8 mouse cellular contexts compared by ENCODE assay signal in the genomic region with DNA sequence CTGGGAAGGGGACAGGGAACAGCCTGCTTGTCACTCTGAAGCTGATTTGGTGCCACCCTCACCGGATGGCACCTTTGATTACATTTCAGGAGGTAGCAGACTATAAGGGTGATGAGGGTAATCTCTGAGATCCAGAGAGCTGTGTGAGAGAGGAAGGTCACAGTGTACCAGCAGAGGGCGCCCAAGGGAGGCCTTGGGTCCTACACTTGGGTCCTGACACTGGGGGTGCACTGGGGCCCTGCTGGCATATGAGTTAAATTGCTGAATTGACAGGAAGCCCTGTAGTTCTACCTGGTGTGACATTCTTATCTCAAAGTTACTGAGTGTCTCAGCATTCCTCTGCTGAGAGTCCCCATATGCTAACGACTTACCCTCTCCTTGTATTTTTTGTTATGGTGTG. TPM values are rescaled to one million over a fixed set of nuclear protein-coding genes. Genes with fewer than 3 reads are reported as not detected.
A peak's percentile ranks its signal among the peaks of the same experiment; 100 is the strongest.
DNase-seq lines count a peak whose midpoint lies in the region; ATAC-seq and TF ChIP-seq lines count a peak whose summit lies in the region.

No protein-coding gene starts in this region.

- DNase-seq in heart, adult 18-20 months: peak; percentile 55 to 82
- DNase-seq in CD4-positive, CD25-positive, alpha-beta regulatory T cell, adult 2 months (ENCODE audit: low read depth, low spot score): peak; percentile 77
- DNase-seq in embryonic facial prominence, embryonic 14.5 days (ENCODE audit: low spot score): no peak
- DNase-seq in kidney, adult 2 months: peak; percentile 79
- peak; percentile 81 for DNase-seq in lung, embryonic 14.5 days
- DNase-seq in spleen, adult 2 months (ENCODE audit: low read depth in 1 of 2, low spot score in 2 of 2): peak; percentile 22 to 53

- H3K9me3 ChIP-seq in heart, embryonic 12.5 days (replicated peaks): no peaks in the 10 kb centered on the region
- H3K9me3 ChIP-seq in embryonic facial prominence, embryonic 14.5 days (ENCODE audit: control insufficient read depth, low read length): no peaks in the 10 kb centered on the region
- no peaks in the 10 kb centered on the region for H3K9me3 ChIP-seq in lung, embryonic 14.5 days (ENCODE audit: low read depth, low read length)

- H3K4me3 ChIP-seq in heart, embryonic 12.5 days: no peak overlapping the region
- no peak overlapping the region for H3K4me3 ChIP-seq in bone marrow macrophage, adult 2 months (ENCODE audit: insufficient read depth, low read length)
- no peak overlapping the region for H3K4me3 ChIP-seq in embryonic facial prominence, embryonic 14.5 days (ENCODE audit: low read depth, low read length)
- no peak overlapping the region for H3K4me3 ChIP-seq in kidney, adult 2 months (ENCODE audit: insufficient read depth, low read depth, low read length)
- H3K4me3 ChIP-seq in lung, embryonic 14.5 days (ENCODE audit: low read depth, low read length): no peak overlapping the region
- H3K4me3 ChIP-seq in spleen, adult 2 months (ENCODE audit: extremely low read depth, insufficient read depth, insufficient read length): no peak overlapping the region

- H3K27me3 ChIP-seq in heart, embryonic 12.5 days (replicated peaks): no peaks in the 10 kb centered on the region
- no peaks in the 10 kb centered on the region for H3K27me3 ChIP-seq in embryonic facial prominence, embryonic 14.5 days (replicated peaks; ENCODE audit: control insufficient read depth, insufficient read depth, low read length)
- H3K27me3 ChIP-seq in kidney, adult 2 months (replicated peaks; ENCODE audit: control insufficient read depth, insufficient read depth, low read length): no peaks in the 10 kb centered on the region
- no peaks in the 10 kb centered on the region for H3K27me3 ChIP-seq in lung, embryonic 14.5 days (ENCODE audit: insufficient read depth, low read length)
- no peaks in the 10 kb centered on the region for H3K27me3 ChIP-seq in spleen, adult 2 months (ENCODE audit: control insufficient read depth, insufficient read depth, low read length)

- ATAC-seq in heart, embryonic 12.5 days (ENCODE audit: insufficient number of reproducible peaks, low FRiP score): no peak
- ATAC-seq in embryonic facial prominence, embryonic 14.5 days (ENCODE audit: low read depth): peak; percentile 64
- no peak for ATAC-seq in lung, embryonic 14.5 days (ENCODE audit: insufficient read depth)

- peaks cover 26% of the 10 kb centered on the region for H3K4me1 ChIP-seq in heart, embryonic 12.5 days (replicated peaks)
- no peaks in the 10 kb centered on the region for H3K4me1 ChIP-seq in bone marrow macrophage, adult 2 months (ENCODE audit: control insufficient read depth, insufficient read depth, low read length)
- H3K4me1 ChIP-seq in embryonic facial prominence, embryonic 14.5 days (ENCODE audit: control insufficient read depth, insufficient read depth, low read length): no peaks in the 10 kb centered on the region
- H3K4me1 ChIP-seq in kidney, adult 2 months (ENCODE audit: control insufficient read depth, insufficient read depth, low read length): no peaks in the 10 kb centered on the region
- no peaks in the 10 kb centered on the region; the same call in 1 of the 2 replicates for H3K4me1 ChIP-seq in lung, embryonic 14.5 days (ENCODE audit: insufficient read depth)
- no peaks in the 10 kb centered on the region for H3K4me1 ChIP-seq in spleen, adult 2 months (ENCODE audit: control insufficient read depth, insufficient read depth, insufficient read length)

- TF ChIP-seq POLR2A in bone marrow macrophage, adult 2 months (IDR thresholded peaks at IDR 0.05; ENCODE audit: borderline replicate concordance, low read depth, low read length): no peak
- TF ChIP-seq POLR2A in kidney, adult 2 months (IDR thresholded peaks at IDR 0.05; ENCODE audit: low read depth, low read length): no peak
- no peak for TF ChIP-seq POLR2A in spleen, adult 2 months (IDR thresholded peaks at IDR 0.05; ENCODE audit: low read depth, low read length)

- H3K9ac ChIP-seq in heart, embryonic 12.5 days: no peak overlapping the region
- no peak overlapping the region for H3K9ac ChIP-seq in embryonic facial prominence, embryonic 14.5 days (ENCODE audit: low read depth, low read length)
- no peak overlapping the region for H3K9ac ChIP-seq in lung, embryonic 14.5 days

- TF ChIP-seq CTCF in bone marrow macrophage, adult 2 months (IDR thresholded peaks at IDR 0.05; ENCODE audit: low read depth, low read length): peak; percentile 86
- TF ChIP-seq CTCF in kidney, adult 2 months (conservative IDR thresholded peaks at IDR 0.05; ENCODE audit: insufficient read depth, insufficient read length, low read depth, low read length): peak; percentile 77
- peak; percentile 84 for TF ChIP-seq CTCF in lung, embryonic 14.5 days (IDR thresholded peaks at IDR 0.05; ENCODE audit: low read depth)
- peak; percentile 62; the same call in 1 of the 2 replicates for TF ChIP-seq CTCF in spleen, adult 2 months (IDR thresholded peaks at IDR 0.05; ENCODE audit: extremely low read depth, insufficient read depth, insufficient read length, insufficient replicate concordance)

- peaks cover 67% of the 10 kb centered on the region for H3K36me3 ChIP-seq in heart, embryonic 12.5 days
- peaks cover 61% of the 10 kb centered on the region for H3K36me3 ChIP-seq in embryonic facial prominence, embryonic 14.5 days (ENCODE audit: control insufficient read depth, insufficient read depth, low read length)
- H3K36me3 ChIP-seq in kidney, adult 2 months (ENCODE audit: control insufficient read depth, insufficient read depth, low read length): peaks cover 3% of the 10 kb centered on the region; the same call in 1 of the 2 replicates
- peaks cover 58% of the 10 kb centered on the region for H3K36me3 ChIP-seq in lung, embryonic 14.5 days (ENCODE audit: insufficient read depth)
- peaks cover 24% of the 10 kb centered on the region for H3K36me3 ChIP-seq in spleen, adult 2 months (ENCODE audit: control insufficient read depth, insufficient read depth, low read length)

- no peak overlapping the region for H3K4me2 ChIP-seq in heart, embryonic 12.5 days
- no peak overlapping the region for H3K4me2 ChIP-seq in embryonic facial prominence, embryonic 14.5 days (ENCODE audit: low read depth, low read length)
- no peak overlapping the region for H3K4me2 ChIP-seq in lung, embryonic 14.5 days

- 41% methylated on average over 3 of the region's 3 CpGs for WGBS in heart, embryonic 12.5 days
- WGBS in embryonic facial prominence, embryonic 14.5 days: 56% methylated on average over 3 of the region's 3 CpGs
- 54% methylated on average over 3 of the region's 3 CpGs for WGBS in kidney, adult 2 months
- WGBS in lung, embryonic 14.5 days: 51% methylated on average over 3 of the region's 3 CpGs
- 59% methylated on average over 3 of the region's 3 CpGs for WGBS in spleen, adult 2 months

- H3K27ac ChIP-seq in heart, embryonic 12.5 days (ENCODE audit: poor library complexity, severe bottlenecking): no peak overlapping the region
- no peak overlapping the region for H3K27ac ChIP-seq in bone marrow macrophage, adult 2 months (ENCODE audit: insufficient read depth, low read depth, low read length)
- H3K27ac ChIP-seq in embryonic facial prominence, embryonic 14.5 days (replicated peaks; ENCODE audit: low read depth, low read length): no peak overlapping the region
- no peak overlapping the region for H3K27ac ChIP-seq in kidney, adult 2 months (ENCODE audit: insufficient read depth, low read depth, low read length)
- no peak overlapping the region for H3K27ac ChIP-seq in lung, embryonic 14.5 days (ENCODE audit: low read depth)
- no peak overlapping the region for H3K27ac ChIP-seq in spleen, adult 2 months (ENCODE audit: insufficient read depth, low read length)

RNA-seq across cellular contexts. Expression of a gene that starts 31.1 kb away (rescaled TPM):
- 1 to 10 TPM; 4.0 TPM for total RNA-seq in heart, adult 18-20 months (2021)
- polyA plus RNA-seq in heart, embryonic 12.5 days (2016; fragmentation: Nextera tagmentation; extraction: Ambion mirVana): 0.45 and 0.90 TPM in 2 replicates
- polyA plus RNA-seq in bone marrow macrophage, adult 2 months (2012; ENCODE audit: insufficient read depth, insufficient read length, missing spikeins): 2.1 TPM in 1 of 2 replicates, not detected in the other
- polyA plus RNA-seq in embryonic facial prominence, embryonic 14.5 days (2014; fragmentation: Nextera tagmentation; extraction: Ambion mirVana): 49.9 and 73.9 TPM in 2 replicates
- 1.0 and 2.5 TPM in 2 replicates for polyA plus RNA-seq in kidney, adult 2 months (2012; rRNA removed)
- 0.50 TPM in 1 of 2 replicates, not detected in the other for polyA plus RNA-seq in lung, embryonic 14.5 days (2014; fragmentation: Nextera tagmentation; extraction: Ambion mirVana)
- polyA plus RNA-seq in spleen, adult 2 months (2012; rRNA removed): not detected in 2 replicates

Comparison
In these comparisons a context has a peak if more than half of its experiments do, and no peak if none do; other contexts are left out.
1. RNA of a gene that starts 31.1 kb away (polyA plus RNA-seq): 49.9 to 73.9 TPM in embryonic facial prominence, embryonic 14.5 days; 1.0 to 2.5 TPM in kidney, adult 2 months, 2.1 TPM in bone marrow macrophage, adult 2 months, 0.45 to 0.90 TPM in heart, embryonic 12.5 days, not detected in spleen, adult 2 months and 0.50 TPM in lung, embryonic 14.5 days; every median in the first group is over 10 times any median in the second.
2. Peak in every context shown above with its lines, with median percentiles within 50 percentile points of each other: CTCF ChIP-seq.